Mouse (Mus musculus) olfactory bulb, adult 2 months (tissue): ENCODE data around the gene Kif1a.

ENCODE experiments used
- CTCF ChIP-seq: fragments of 200-500 bp; IDR thresholded peaks from 2 replicates; pipeline ENCODE4 v1.5.1; 2012; ENCODE audit warnings: low read depth, mild to moderate bottlenecking, low read length, moderate library complexity; ENCODE audit not compliant: insufficient read depth
- POLR2A ChIP-seq: fragments of 200-500 bp; IDR thresholded peaks from 2 replicates; pipeline ENCODE4 v1.6.1; 2012; ENCODE audit warnings: mild to moderate bottlenecking, low read depth, low read length, moderate library complexity; ENCODE audit not compliant: insufficient read depth

- TF ChIP-seq POLR2A (no peak), CTCF (no peak)
Measured at GRCm38 (mm10) chr1:93100243-93100575, 1.5 kb downstream of the Kif1a start.
